Mouse (Mus musculus) heart, embryonic 13.5 days (tissue): ENCODE data around the gene Sfrp5. TPM values are rescaled to one million over a fixed set of nuclear protein-coding genes. Genes with fewer than 3 reads are reported as not detected.

ENCODE experiments used
- ATAC-seq: fragments of 200-750 bp; cut with Nextera tagmentation; 2 replicates; pipeline ENCODE4 v1.8.0; 2017; ENCODE audit warnings: moderate TSS enrichment; ENCODE audit not compliant: insufficient number of reproducible peaks, low FRiP score, low TSS enrichment; ENCODE audit errors: extremely low read depth
- H3K27ac ChIP-seq: fragments of 300-500 bp; sonication (generic); replicated peaks from 2 replicates; pipeline ENCODE4 v1.5.1; 2015; ENCODE audit warnings: moderate library complexity, mild to moderate bottlenecking, inconsistent platforms
- H3K27me3 ChIP-seq: fragments of 300-500 bp; sonication (generic); replicated peaks from 2 replicates; pipeline ENCODE4 v1.6.1; 2015; ENCODE audit warnings: mild to moderate bottlenecking, inconsistent platforms
- H3K36me3 ChIP-seq: fragments of 300-500 bp; sonication (generic); 2 replicates; pipeline ENCODE4 v1.6.1; 2015; ENCODE audit warnings: mild to moderate bottlenecking, inconsistent platforms
- H3K4me1 ChIP-seq: fragments of 300-500 bp; sonication (generic); 2 replicates; pipeline ENCODE4 v1.6.1; 2015; ENCODE audit warnings: inconsistent platforms
- H3K4me2 ChIP-seq: fragments of 300-500 bp; sonication (generic); 2 replicates; pipeline ENCODE4 v1.6.1; 2015; ENCODE audit warnings: inconsistent platforms, mild to moderate bottlenecking, moderate library complexity
- H3K4me3 ChIP-seq: fragments of 300-500 bp; sonication (generic); 2 replicates; pipeline ENCODE4 v1.5.1; 2015; ENCODE audit warnings: moderate library complexity, mild to moderate bottlenecking, inconsistent platforms
- H3K9ac ChIP-seq: fragments of 300-500 bp; sonication (generic); 2 replicates; pipeline ENCODE4 v1.6.1; 2015; ENCODE audit warnings: inconsistent platforms, mild to moderate bottlenecking, moderate library complexity
- H3K9me3 ChIP-seq: fragments of 300-500 bp; sonication (generic); 2 replicates; pipeline ENCODE4 v1.6.1; 2016; ENCODE audit warnings: inconsistent platforms
- WGBS: fragments of 180-500 bp; shearing (Covaris S2); methylation state at CpG from one replicate; pipeline ENCODE4 v1.1.7; 2015; ENCODE audit warnings: mixed read lengths; 5-methylcytosine and 5-hydroxymethylcytosine counted together
- polyA plus RNA-seq: library from polyadenylated mRNA; unstranded; fragments of >200 nt; fragmentation: Nextera tagmentation; extraction: Ambion mirVana; gene quantifications from 2 replicates; pipeline ENCODE4 v1.2.1, GENCODE M21; 2015

The Sfrp5 gene
- polyA plus RNA-seq, 1 experiment from 2014 or later = 5.4 TPM

DNA sequence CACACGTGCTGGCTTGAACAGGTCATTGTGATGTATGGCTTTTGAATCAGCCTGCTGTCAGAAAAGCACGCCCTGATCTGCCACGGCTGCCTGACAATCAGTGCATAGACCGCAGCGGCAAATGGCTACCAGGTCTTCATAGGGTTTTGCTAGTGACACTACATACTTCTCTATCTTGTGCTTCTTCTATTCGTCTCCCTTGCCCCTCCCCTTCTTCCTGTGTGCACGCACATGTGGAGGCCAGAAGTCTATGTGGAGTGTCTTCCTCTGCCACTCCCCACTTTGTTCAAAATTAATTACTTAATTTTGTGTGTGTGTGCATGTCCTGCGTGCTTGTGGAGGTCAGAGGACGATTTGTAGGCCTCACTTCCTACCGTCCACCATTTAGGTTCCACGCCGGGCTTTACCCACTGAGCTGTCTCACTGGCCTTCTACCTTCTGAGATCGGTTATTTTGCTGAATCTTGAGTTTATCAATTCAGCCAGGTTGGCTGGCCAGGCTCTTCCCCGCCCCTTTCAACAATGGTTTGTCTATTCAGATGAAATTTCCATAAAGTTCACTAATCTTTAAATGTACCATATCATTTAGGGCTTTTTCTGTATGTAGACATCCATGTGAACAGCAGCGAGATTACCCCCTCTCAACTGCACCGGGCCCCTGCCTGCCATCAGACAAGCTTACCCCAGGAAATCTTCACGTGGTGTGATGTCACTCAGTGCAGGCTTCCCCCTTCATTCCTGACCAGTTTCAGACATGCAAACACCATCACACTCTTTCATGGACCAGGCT lies 27.6 kb upstream of the Sfrp5 start:
- Histone ChIP-seq H3K4me3 (no peak overlapping the region), H3K4me2 (no peak overlapping the region), H3K27ac (no peak overlapping the region), H3K4me1 (no peaks in the 10 kb centered on the region; the same call in 1 of the 2 replicates), H3K9ac (no peak overlapping the region), H3K36me3 (no peaks in the 10 kb centered on the region), H3K9me3 (no peaks in the 10 kb centered on the region), H3K27me3 (peaks cover 23% of the 10 kb centered on the region)
- no peak for ATAC-seq
- WGBS = 75% methylated on average over 17 of the region's 17 CpGs

DNA sequence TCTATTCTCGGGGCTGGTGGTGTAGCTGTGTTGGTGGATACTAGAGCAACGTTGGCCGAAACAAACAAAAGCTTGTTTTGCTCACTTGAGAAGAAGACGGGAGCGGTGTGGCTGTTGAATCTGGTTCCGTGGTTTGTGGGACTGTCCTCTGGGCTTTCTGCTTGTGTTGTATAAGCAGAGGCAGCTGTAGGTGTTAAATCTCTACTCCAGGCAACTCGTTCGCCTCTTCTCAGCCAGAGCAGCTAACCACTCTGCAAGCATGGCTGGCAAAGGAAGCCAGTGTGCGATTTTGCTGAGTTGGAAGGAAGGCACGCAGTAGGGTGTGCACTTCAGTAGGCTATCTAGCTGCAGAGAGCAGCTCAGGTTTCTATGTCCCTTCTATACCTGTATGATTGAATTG lies 24.4 kb upstream of the Sfrp5 start:
- WGBS = 76% methylated on average over 10 of the region's 10 CpGs
- Histone ChIP-seq H3K4me3 (no peak overlapping the region), H3K9me3 (no peaks in the 10 kb centered on the region)

DNA sequence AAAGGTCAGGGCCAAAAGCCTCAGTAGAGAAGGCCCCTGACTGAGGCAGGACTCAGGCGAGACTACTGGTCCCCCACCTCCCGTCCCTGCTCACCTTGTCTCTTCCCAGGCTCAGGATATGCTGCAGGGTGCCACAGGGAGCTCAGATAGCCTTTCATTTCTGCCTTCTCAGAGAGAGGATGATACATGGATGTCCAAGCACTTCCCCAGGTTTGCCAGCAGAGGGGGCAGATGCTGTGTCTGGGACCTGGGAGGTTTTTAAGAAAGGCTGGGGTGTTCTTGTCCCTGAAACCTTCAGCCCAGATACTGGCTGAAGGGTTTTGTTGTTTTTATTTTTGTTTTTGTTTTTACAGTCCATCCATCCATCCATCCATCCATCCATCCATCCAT lies 15.3 kb upstream of the Sfrp5 start:
- ATAC-seq = no peak
- Histone ChIP-seq H3K9ac (no peak overlapping the region), H3K27me3 (peaks cover 6% of the 10 kb centered on the region; the same call in 1 of the 2 replicates), H3K4me1 (no peaks in the 10 kb centered on the region), H3K27ac (no peak overlapping the region), H3K36me3 (no peaks in the 10 kb centered on the region), H3K9me3 (no peaks in the 10 kb centered on the region), H3K4me2 (no peak overlapping the region), H3K4me3 (no peak overlapping the region)
- WGBS = 11% methylated on average over 2 of the region's 2 CpGs

More for the DNA sequence above, 24.4 kb upstream of the Sfrp5 start:
- H3K27ac ChIP-seq = no peak overlapping the region
- peaks cover 29% of the 10 kb centered on the region for H3K27me3 ChIP-seq
- H3K36me3 ChIP-seq = no peaks in the 10 kb centered on the region
- H3K4me2 ChIP-seq = no peak overlapping the region
- no peak overlapping the region for H3K9ac ChIP-seq
- H3K4me1 ChIP-seq = no peaks in the 10 kb centered on the region; the same call in 1 of the 2 replicates
- ATAC-seq = no peak

DNA sequence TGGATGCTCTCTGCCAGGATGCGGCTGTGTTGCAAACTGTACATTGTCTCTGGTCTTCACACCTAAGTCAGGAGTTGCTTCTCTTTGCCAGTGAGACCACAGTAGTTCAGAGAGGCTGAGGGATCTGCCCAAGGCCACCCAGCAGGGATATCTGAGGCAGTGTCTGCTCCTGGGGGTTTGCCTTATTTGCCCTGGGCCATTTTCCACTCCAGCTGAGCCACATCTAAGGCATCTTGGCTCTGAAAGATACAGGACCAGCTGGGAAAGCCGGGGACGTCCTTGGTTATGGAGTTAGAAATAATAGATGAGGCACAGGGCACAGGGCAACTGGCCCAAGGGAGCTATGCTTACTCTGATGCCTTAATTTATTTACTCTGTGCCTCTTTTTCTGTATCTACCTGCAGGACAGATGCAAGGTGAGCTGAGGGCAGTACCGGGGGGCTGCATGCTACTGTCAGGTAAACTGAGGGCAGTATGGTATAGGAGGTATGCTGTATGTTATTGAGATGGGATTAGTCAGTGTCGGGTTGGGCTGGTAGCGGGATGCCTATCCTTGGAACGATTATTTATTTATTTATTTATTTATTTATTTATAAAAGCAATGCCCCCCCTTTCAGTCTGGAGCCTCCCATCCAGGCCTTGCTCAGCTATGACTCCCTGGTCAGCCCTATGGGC lies 14.8 kb upstream of the Sfrp5 start:
- 60% methylated on average over 7 of the region's 7 CpGs for WGBS
- no peak for ATAC-seq
- peaks cover 6% of the 10 kb centered on the region; the same call in 1 of the 2 replicates for H3K27me3 ChIP-seq

DNA sequence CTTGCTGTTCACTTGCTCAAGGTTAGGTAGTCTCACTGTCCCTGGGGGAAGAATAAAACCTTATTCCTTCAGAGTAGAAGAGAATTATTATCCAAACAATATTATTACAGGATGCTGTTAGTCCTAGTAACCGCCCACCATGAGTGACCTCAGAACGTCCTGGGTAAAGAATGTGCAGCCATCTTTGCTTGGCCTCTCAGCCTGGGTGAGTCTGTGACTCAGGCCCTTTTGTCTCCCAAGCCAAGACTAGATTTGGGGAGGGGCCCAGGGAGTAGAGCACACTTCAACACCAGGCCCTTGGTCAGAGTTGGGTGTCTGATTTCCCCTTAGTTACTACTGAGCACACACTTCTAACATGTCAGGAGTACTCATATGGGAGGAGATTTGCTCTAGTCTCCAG lies 12.5 kb upstream of the Sfrp5 start:
- Histone ChIP-seq H3K4me1 (peaks cover 8% of the 10 kb centered on the region), H3K9me3 (no peaks in the 10 kb centered on the region), H3K36me3 (no peaks in the 10 kb centered on the region), H3K27ac (no peak overlapping the region), H3K4me3 (no peak overlapping the region), H3K9ac (no peak overlapping the region), H3K4me2 (no peak overlapping the region), H3K27me3 (peaks cover 22% of the 10 kb centered on the region)
- ATAC-seq = no peak
- WGBS = 48% methylated on average over 2 of the region's 2 CpGs

More for the DNA sequence above, 14.8 kb upstream of the Sfrp5 start:
- H3K27ac ChIP-seq = no peak overlapping the region
- no peak overlapping the region for H3K4me3 ChIP-seq
- no peak overlapping the region for H3K4me2 ChIP-seq
- no peak overlapping the region for H3K9ac ChIP-seq
- no peaks in the 10 kb centered on the region for H3K9me3 ChIP-seq
- H3K36me3 ChIP-seq = no peaks in the 10 kb centered on the region
- peaks cover 4% of the 10 kb centered on the region for H3K4me1 ChIP-seq

DNA sequence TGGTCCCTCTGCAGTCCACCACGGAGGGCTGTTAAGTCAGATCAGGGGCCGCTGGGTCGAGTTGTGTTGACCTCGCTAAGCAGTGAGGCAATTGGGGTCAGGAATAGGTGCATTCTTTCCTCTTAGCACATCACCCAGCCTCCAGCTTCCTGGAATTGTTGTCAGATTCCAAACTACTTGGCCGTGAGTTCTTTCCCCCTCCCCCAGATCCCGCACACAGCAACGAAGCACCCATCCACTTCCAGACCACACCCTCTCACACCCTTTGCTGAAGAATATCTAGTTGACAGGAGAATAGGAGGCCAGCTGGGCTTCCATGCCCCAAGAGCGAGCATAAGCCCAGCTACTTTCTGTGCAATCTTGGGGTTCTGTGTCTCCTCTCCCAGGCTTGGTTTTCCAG lies 9.9 kb upstream of the Sfrp5 start:
- H3K27ac ChIP-seq = no peak overlapping the region
- H3K27me3 ChIP-seq = peaks cover 41% of the 10 kb centered on the region
- ATAC-seq = no peak
- no peaks in the 10 kb centered on the region for H3K9me3 ChIP-seq
- no peaks in the 10 kb centered on the region for H3K36me3 ChIP-seq
- H3K4me1 ChIP-seq = peaks cover 8% of the 10 kb centered on the region
- 12% methylated on average over 8 of the region's 8 CpGs for WGBS
- no peak overlapping the region for H3K4me2 ChIP-seq
- H3K9ac ChIP-seq = no peak overlapping the region
- H3K4me3 ChIP-seq = no peak overlapping the region

DNA sequence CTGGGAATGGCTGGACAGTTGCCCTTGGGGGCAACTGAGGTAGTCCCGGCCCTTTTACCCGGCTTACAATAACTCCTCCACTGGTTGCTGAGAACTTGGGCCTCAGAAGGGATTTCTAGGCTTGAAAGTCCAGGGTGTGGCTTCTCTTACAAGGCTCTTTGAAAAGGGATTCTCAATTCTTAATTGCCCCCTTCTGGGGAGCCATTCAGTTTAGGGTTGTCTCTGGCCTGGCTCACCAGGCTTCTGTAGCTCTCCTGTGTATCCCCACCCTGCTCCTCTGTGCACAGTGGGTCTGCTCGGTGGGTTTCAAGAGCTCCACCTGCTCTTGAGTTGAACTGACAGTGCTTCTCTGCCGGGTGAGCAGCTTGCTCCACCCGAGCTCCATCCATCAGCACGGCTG lies 7.9 kb upstream of the Sfrp5 start:
- no peak overlapping the region for H3K4me3 ChIP-seq
- no peak overlapping the region for H3K4me2 ChIP-seq
- peaks cover 55% of the 10 kb centered on the region for H3K27me3 ChIP-seq
- H3K36me3 ChIP-seq = no peaks in the 10 kb centered on the region
- H3K9ac ChIP-seq = no peak overlapping the region
- H3K4me1 ChIP-seq = peaks cover 8% of the 10 kb centered on the region
- no peak for ATAC-seq
- H3K9me3 ChIP-seq = no peaks in the 10 kb centered on the region
- WGBS = 50% methylated on average over 6 of the region's 6 CpGs
- H3K27ac ChIP-seq = no peak overlapping the region

DNA sequence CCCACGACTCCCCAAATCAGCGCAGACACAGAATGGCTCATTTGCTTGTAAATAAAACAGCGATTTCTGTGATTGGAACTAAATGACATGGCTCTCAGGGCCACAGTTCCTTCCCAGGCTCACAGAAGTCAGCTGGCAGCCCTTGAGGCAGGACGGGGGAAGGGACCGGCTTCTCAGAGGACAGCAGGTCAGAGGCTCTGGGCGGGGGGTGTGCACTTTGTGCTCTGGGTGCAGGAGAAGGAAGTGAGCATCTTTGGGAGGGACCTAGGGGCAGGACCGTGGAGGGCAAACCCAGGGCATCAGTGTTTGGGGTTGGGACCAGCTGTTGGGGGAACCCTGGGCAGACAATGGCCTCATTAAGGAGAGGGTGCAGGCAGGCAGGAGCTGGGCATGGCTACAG lies 7.4 kb upstream of the Sfrp5 start:
- no peaks in the 10 kb centered on the region for H3K36me3 ChIP-seq
- no peak overlapping the region for H3K27ac ChIP-seq
- H3K4me1 ChIP-seq = peaks cover 8% of the 10 kb centered on the region
- no peaks in the 10 kb centered on the region for H3K9me3 ChIP-seq
- H3K27me3 ChIP-seq = peaks cover 58% of the 10 kb centered on the region
- no peak overlapping the region for H3K9ac ChIP-seq
- WGBS = 66% methylated on average over 7 of the region's 7 CpGs
- H3K4me3 ChIP-seq = no peak overlapping the region
- no peak for ATAC-seq
- no peak overlapping the region for H3K4me2 ChIP-seq

DNA sequence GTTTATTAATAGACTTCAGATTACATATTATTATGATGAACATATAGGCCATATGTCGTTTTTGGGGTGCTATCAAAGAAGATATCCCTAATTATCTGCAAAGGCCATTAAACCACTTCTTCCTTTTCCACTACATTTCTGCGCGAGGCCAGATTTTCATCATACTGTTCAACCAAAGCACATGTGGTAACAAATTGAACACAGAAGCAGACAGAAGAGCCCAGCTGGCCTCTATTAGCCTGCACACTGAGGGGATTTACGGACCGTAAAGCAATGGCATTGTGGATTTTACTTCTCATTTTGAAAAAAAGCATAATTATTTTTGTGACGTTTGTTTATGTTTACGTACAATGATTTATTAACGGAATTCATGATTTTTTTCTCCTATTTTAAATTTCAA lies 3.1 kb upstream of the Sfrp5 start:
- no peak for ATAC-seq
- no peak overlapping the region for H3K9ac ChIP-seq
- no peaks in the 10 kb centered on the region for H3K36me3 ChIP-seq
- H3K27ac ChIP-seq = no peak overlapping the region
- no peaks in the 10 kb centered on the region for H3K9me3 ChIP-seq
- H3K4me3 ChIP-seq = no peak overlapping the region
- H3K27me3 ChIP-seq = peaks cover 90% of the 10 kb centered on the region
- no peak overlapping the region for H3K4me2 ChIP-seq
- WGBS = 85% methylated on average over 8 of the region's 8 CpGs
- H3K4me1 ChIP-seq = peaks cover 16% of the 10 kb centered on the region

DNA sequence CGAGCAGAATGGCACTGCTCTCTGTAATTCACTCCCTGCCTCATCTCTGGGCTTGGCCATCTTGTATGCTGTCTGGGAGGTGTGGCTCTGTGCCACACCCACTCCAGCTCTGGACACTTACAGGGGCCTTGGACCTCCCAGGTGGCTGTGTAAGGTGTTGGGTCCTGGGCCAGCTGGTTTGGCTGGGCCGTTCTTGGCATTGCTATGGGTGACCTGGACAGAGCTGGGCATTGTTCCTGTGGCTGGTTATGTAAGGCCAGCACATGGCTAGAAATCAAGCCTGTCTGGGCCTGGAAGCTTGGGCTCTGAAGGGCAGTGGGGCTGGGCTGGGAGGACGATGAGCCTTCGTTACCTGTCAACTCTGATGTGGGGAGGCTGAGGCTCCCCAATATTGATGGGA lies 2.3 kb upstream of the Sfrp5 start:
- Histone ChIP-seq H3K36me3 (no peaks in the 10 kb centered on the region), H3K4me1 (peaks cover 16% of the 10 kb centered on the region), H3K27ac (no peak overlapping the region), H3K27me3 (peaks cover 90% of the 10 kb centered on the region), H3K4me2 (no peak overlapping the region), H3K9ac (no peak overlapping the region), H3K4me3 (no peak overlapping the region), H3K9me3 (no peaks in the 10 kb centered on the region)
- WGBS = 74% methylated on average over 4 of the region's 4 CpGs
- ATAC-seq = no peak

DNA sequence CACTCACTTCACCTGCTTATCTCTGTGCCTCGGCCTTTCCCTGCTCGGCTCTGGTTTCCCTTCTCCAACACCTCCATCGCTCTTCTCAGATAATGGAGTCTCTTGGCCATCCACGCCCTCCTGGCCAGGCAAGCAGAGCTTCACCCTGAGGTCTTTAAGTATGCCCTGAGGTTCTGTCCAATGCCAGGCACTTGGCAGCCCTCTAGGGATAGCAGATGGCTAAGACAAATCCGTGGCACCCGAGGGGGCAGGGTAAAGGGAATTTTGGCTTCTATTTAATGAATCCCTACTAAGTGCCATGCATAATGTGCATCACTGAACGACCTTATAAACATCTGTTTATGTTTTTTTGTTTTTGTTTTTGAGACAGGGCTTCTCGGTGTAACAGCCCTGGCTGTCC lies 415 bp upstream of the Sfrp5 start:
- H3K36me3 ChIP-seq = no peaks in the 10 kb centered on the region
- peak overlapping the region; percentile 68 for H3K4me2 ChIP-seq
- H3K9ac ChIP-seq = no peak overlapping the region
- 24% methylated on average over 8 of the region's 8 CpGs for WGBS
- H3K4me3 ChIP-seq = peak overlapping the region; percentile 46
- ATAC-seq = no peak
- peaks cover 92% of the 10 kb centered on the region for H3K27me3 ChIP-seq
- H3K9me3 ChIP-seq = no peaks in the 10 kb centered on the region
- H3K4me1 ChIP-seq = peaks cover 16% of the 10 kb centered on the region
- no peak overlapping the region for H3K27ac ChIP-seq

DNA sequence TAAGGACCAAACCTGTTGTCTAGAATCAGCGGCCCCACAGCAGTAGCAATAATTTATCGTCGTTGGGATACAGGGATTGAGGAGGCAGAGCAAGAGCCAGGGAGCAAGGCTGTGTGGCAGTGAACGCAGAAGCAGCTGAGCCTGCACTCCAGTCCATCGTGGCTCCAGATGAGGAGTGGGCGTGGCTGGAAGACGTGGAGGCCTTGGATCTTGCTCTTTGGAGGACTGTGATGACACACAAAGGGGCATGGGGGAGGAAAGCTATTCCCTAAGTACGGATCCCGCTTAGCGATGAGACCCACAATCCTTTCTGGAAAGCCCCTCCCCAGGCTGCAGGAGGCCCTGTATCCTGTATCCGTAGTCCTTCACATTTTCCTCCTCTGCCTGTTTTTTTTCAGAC lies 4.0 kb downstream of the Sfrp5 start:
- peaks cover under 1% of the 10 kb centered on the region for H3K36me3 ChIP-seq
- H3K9me3 ChIP-seq = no peaks in the 10 kb centered on the region
- H3K4me1 ChIP-seq = peaks cover 21% of the 10 kb centered on the region
- no peak overlapping the region for H3K4me2 ChIP-seq
- no peak overlapping the region for H3K27ac ChIP-seq
- H3K9ac ChIP-seq = no peak overlapping the region
- 41% methylated on average over 11 of the region's 11 CpGs for WGBS
- ATAC-seq = no peak
- H3K4me3 ChIP-seq = no peak overlapping the region
- H3K27me3 ChIP-seq = peaks cover 69% of the 10 kb centered on the region
